Mouse (Mus musculus) gastrocnemius, adult 2 months (tissue): Measurements from ENCODE around the gene Tia1. TPM values are rescaled to one million over a fixed set of nuclear protein-coding genes. Genes with fewer than 3 reads are reported as not detected.
"Not testable (repeated sequence)": the region's sequence is repeated elsewhere in the genome, so short reads cannot be mapped to it uniquely, and the experiment has no call there.

Experiments used
- DNase-seq: peaks from one replicate; pipeline ENCODE4 v3.0.0; 2022
- H3K27ac ChIP-seq: fragments of 200-600 bp; 2 replicates; pipeline ENCODE4 v1.8.1; 2022; ENCODE audit warnings: mild to moderate bottlenecking
- H3K4me3 ChIP-seq: fragments of 200-600 bp; 2 replicates; pipeline ENCODE4 v1.8.1; 2022; ENCODE audit warnings: mild to moderate bottlenecking, moderate library complexity
- CTCF ChIP-seq: fragments of 200-600 bp; IDR thresholded peaks from 2 replicates; pipeline ENCODE4 v1.8.1; 2022; ENCODE audit warnings: antibody characterized with exemption, mild to moderate bottlenecking, moderate library complexity
- intact Hi-C: fragments of 180-260 bp; cut with DNase I; formaldehyde crosslinking; loops from one replicate; pipeline ENCODE4 v1.15.1; 2025
- total RNA-seq, 2 experiments: library from RNA; stranded (reverse); gene quantifications; 2 replicates each; pipeline ENCODE4 v1.2.3; 2021

The Tia1 gene
- total RNA-seq, 2 experiments from 2014 or later = 20.7 to 22.7 TPM

DNA sequence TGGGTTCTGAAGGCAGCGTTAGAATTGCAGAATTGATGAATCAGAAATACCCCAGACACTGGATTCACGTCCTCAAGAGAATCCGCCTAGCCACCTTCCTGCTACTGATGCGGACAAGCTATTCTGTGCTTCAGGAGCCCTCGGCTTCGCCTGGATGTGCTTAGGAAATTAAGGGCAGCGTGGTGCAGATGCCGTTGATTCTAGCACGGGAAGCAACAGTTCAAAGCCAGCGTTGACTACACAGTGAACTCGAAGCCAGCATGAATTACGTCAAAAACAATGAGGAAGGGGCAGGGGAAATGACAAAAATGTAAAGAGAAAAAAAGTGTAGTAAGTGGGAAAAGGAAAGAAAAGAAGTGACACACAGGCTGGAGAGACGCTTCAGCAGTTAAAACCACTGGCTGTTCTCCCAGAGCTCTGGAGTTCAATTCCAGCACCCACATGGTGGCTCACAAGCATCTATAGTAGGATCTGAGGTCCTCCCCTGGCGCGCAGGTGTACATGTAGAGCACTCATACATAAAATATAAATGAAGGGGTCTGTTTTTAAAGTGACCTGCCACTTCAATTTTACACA is 33.2 kb upstream of the Tia1 start, which contains the start of gene Snrpg:
Gene Snrpg, plus strand, starts transcription at position 541 of the 576 bp plus-strand sequence.
- H3K27ac ChIP-seq = peak within 1 kb of the TSS; percentile 94
- H3K4me3 ChIP-seq = peak within 1 kb of the TSS; percentile 80
- no peak for TF ChIP-seq CTCF
- peak; percentile 22 for DNase-seq
- intact Hi-C loops = no loop called here

DNA sequence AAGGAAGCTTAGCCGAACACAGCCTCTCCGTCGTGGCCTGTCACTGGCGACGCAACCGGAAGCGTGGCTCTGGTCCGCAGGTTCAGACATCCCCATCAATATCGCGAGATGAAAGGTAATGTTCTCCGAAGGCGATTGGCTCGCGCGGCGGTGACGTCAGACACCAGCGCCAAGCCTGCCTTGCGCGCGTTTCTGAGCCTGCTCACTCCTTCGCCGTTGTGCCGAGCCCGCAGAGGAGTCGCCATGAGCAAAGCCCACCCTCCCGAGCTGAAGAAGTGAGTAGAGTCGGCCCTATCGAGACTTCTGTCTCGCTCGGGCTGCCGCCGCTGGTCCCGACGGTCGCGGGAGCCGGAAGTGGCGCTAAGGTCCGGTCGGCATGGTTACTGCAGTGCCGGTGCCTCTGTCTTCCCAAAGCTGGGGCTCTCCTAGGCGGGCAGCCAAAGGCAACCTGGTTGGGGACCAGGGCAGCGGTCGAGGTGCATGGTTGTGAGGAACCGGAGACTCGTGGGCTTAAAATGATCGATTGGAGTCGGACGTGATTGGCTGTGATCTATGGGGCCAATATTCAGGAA is 32.6 kb upstream of the Tia1 start:
- intact Hi-C loops = no loop called here
- peak overlapping the region; percentile 80 for H3K4me3 ChIP-seq
- H3K27ac ChIP-seq = peak overlapping the region; percentile 94
- no peak for TF ChIP-seq CTCF
- peak; percentile 97 for DNase-seq

DNA sequence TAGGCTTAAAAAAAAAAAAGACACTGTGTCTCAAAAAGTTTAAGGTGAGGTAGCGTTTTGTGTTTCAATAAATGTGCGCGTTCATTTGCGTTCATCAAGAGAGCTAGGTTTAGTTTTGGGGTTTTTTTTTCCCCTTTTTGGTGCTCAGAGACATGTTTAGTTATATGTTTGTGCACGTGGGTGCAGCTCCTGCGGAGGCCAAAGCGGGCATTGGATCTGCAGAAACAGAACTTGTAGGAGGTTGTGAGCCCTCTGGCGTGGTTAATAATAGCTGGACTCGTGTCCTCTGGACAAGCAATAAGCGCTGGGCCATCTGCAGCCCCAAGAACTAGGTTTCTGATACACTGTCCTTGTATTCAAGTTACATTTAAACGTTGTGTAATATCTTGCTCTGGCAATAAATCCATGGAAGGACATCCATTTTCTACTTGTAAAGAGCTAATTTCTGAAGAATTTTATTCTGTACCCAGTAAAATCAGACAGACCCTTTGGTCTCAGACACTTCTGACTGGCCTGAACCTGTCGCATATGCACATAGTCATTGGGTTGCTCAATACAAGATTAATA is 32.0 kb upstream of the Tia1 start:
- peak overlapping the region; percentile 80 for H3K4me3 ChIP-seq
- intact Hi-C loops = no loop called here
- peak overlapping the region; percentile 94 for H3K27ac ChIP-seq
- TF ChIP-seq CTCF = no peak
- no peak for DNase-seq

DNA sequence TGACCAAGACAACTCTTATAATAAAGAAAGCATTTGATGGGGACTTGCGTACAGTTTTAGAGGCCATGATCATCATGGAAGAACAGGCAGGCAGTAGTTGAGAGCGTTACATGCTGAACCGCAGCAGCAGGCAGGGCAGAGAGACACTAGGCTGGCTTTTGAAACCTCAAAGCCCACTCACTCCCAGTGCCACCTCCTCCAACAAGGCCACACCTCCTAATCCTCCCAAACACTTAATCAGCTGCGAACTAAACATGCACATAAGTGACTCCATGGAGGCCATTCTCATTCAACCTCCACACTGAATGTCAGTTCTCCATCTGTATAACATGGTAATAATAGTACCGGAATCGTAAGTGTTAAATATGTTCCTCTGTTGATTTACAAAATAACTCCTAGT is 30.5 kb upstream of the Tia1 start:
- intact Hi-C loops = no loop called here
- Histone ChIP-seq H3K27ac (no peak overlapping the region), H3K4me3 (no peak overlapping the region)
- DNase-seq = no peak
- TF ChIP-seq CTCF = no peak

DNA sequence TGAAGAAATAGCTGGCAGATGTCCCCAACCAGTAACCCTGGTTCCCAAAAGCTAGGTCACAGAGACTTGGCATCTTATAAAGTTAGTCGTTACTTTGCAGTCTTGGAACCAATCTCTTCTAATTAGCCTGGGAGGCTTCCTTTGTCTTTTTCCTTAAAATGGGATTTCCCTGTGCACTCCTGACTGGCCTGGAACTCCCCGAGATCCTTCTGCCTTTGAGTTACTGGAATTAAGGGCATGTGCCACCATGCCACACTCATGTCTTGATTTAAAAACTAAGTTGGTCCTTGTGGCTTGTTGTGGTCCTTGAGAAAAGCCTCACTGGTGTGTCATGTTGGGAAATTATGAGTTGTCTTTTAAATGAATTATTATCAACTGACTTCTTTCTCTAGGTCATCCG is 25.7 kb upstream of the Tia1 start:
- TF ChIP-seq CTCF = no peak
- Histone ChIP-seq H3K4me3 (no peak overlapping the region), H3K27ac (no peak overlapping the region)
- intact Hi-C loops = no loop called here
- DNase-seq = no peak

DNA sequence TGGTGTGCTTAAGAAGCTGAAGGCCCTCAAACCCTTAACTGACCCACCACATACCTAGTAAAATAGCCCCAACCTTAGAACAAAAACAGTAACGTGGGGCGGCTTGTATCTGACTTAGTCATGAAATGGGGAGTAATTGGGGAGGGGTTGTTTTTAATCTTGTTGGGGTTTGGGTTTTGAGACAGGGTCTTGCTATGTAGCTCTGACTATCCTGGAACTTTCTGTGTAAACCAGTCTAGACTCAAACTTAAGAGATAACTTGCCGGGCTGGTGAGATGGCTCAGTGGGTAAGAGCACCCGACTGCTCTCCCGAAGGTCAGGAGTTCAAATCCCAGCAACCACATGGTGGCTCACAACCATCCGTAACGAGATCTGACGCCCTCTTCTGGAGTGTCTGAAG is 23.9 kb upstream of the Tia1 start:
- H3K27ac ChIP-seq, H3K4me3 ChIP-seq, DNase-seq, intact Hi-C loops: not testable (repeated sequence)

DNA sequence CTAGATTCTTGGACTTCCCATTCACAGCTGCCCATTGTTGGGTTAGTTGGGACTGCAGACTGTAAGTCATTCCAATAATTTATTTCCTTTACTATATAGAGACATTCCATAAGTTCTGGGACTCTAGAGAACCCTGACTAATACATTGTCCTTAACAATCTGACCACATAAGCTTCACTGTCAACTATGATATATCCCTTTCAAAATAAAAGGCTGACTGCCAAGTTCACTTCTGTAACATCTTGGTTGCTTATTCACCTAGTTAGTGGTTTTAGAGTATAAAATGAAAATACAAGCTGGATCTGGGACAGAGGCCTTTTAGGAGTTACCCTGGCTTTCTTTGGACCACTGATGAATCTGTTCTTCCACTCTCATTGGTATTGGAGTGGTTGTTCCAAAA is 21.5 kb upstream of the Tia1 start:
- intact Hi-C loops = no loop called here
- DNase-seq = no peak
- no peak overlapping the region for H3K4me3 ChIP-seq
- TF ChIP-seq CTCF = no peak
- no peak overlapping the region for H3K27ac ChIP-seq

DNA sequence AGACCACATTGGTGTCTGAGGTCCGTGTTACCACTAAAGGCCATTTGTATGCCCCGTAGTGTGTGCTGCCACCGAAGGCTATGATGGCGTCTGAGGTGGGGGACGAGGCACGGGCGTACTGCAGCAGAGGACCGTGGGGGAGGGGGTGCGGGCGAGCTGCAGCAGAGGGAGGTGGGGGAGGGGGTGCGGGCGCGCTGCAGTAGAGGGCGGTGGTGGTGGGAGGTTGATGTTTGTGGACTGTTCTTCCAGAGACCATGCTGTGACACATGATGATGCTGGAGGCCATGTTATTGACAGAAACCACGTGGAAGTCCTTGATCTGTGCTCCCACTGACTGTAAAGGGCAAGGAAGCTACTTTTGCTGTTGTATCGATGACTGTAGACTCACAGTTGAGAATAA is 20.6 kb upstream of the Tia1 start:
- Histone ChIP-seq H3K4me3 (no peak overlapping the region), H3K27ac (no peak overlapping the region)
- intact Hi-C loops = no loop called here
- DNase-seq = no peak
- TF ChIP-seq CTCF = no peak

DNA sequence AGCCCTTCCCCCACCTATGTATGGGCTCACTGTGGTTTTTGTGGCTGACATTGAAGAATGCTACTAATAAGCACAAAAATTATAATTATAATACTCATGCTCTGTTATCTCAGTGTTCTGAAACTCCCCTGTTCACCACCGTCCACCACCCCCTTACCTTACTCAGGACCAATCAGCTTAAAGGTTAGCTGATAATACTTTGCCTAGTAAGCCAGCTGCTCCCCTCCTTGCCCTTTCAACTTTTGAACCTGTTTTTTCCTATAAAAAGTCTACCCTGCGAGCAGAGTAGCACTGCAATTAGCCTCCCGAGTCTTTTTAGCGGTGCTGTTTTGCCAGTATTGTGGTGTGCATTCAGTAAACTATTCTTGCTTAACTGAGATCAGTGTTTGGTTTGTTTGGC is 19.3 kb upstream of the Tia1 start:
- Histone ChIP-seq H3K27ac (no peak overlapping the region), H3K4me3 (no peak overlapping the region)
- intact Hi-C loops = no loop called here
- TF ChIP-seq CTCF = no peak
- DNase-seq = no peak

DNA sequence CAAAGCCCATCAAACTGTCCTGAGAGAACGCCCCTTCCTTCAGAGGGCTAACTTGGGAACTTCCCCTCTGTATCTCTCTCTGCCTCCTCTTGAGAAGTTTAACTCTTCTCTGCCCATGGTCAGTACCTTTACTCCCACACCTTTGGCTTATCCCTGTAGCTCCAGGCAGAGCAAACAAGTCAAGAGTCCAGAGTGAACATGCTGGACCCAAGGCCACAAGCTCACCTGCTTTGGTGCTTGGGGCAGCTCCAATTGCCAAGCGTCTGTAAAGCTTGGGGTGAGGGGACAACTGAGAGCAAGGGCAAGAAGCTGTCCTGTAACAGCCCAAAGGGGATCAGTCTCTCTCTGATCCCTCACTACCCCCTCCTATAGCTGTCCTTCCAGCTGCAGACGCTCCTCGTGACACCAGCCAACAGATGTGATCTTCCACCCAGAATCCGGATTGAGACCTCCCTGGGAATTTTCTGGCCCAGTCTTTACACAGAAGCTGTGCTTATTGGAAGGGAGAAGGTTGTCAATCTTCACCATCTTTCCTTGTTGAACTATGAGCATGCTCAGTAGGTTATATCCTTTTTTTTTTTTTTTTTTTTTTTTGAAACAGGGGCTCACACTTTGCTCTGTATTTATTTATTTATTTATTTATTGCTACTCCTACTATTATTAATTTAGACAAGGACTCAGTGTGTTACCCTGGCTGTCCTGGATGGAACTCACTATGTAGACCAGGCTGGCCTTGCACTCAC is 18.5 kb upstream of the Tia1 start:
- H3K4me3 ChIP-seq = no peak overlapping the region
- no peak for TF ChIP-seq CTCF
- DNase-seq = no peak
- intact Hi-C loops = no loop called here
- no peak overlapping the region for H3K27ac ChIP-seq

DNA sequence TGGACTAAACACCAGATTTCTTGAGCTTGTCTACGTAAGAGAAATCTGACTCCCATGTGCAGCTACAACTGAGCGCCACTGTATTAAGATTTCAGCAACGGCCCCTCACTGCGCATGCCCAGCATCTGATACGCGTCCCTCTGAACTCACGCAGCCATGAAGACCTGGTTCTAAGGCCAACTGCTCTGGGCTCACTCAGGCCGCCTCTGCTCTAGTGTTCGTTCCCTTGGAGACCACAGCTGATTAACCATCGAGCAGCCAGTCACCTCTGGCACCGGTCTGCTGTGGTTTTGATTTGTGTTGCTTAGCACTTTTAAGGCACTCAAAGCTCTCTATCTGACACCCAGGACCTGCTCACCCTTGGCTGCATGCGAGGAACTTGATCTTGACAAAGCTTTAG is 16.7 kb upstream of the Tia1 start:
- DNase-seq = no peak
- no peak for TF ChIP-seq CTCF
- Histone ChIP-seq H3K27ac (no peak overlapping the region), H3K4me3 (no peak overlapping the region)
- intact Hi-C loops = no loop called here

DNA sequence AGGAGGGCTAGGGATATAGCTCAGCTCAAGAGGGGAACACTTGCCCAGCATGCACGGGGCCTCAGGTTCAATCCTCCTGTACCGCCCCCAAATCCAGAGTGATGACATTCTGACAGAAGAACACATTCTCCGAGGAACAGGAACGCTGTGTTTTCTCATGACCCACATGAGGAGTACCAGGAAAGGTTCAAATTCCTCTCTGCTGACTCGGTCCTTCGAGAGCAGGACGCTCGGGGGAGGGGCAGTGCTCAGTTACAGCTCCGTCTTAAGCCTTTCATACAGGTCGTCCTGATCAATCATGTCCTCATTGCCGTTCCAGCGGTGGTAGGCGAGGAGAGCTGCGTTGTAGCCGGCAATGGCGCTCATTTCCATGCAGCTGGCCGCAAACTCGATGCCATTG is 15.6 kb upstream of the Tia1 start:
- no peak for DNase-seq
- Histone ChIP-seq H3K4me3 (no peak overlapping the region), H3K27ac (no peak overlapping the region)
- intact Hi-C loops = no loop called here
- TF ChIP-seq CTCF = no peak

DNA sequence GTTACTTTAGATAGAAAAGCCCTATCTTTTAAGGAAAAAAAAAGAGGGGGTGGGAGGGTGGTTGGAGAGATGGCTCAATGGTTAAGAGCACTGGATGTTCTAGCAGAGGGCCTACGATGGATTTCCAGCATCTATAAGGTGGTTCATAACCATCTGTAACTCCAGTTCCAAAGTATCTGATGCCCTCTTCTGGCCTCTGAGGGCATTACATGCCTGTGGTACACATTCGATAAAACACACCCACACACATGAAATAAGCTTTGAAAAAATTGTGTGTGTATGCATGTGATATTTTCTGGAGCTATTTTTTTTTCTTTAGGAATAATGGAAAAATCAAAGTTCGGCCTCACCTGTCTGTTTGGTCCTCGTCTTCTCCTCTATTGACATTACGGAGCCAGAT is 12.7 kb upstream of the Tia1 start:
- intact Hi-C loops = no loop called here
- peak; percentile 44 for TF ChIP-seq CTCF
- no peak for DNase-seq
- H3K27ac ChIP-seq = no peak overlapping the region
- no peak overlapping the region for H3K4me3 ChIP-seq
